Mouse (Mus musculus) hindbrain, embryonic 10.5 days (tissue): ENCODE measurements at regions not wholly inside any gene's neighbourhood (a gene's known extent, or its start where the extent isn't known, plus 50 kb on each side); places are given as distances from the start of the nearest gene placed in this dataset.

Experiments used
- DNase-seq: peaks from one replicate; pipeline ENCODE4 v3.0.0-alpha.2; 2017; ENCODE audit warnings: low spot score
- H3K27ac ChIP-seq: fragments of 300-500 bp; sonication (generic); 2 replicates; pipeline ENCODE4 v1.5.1; 2016; ENCODE audit warnings: mild to moderate bottlenecking, moderate library complexity
- H3K27me3 ChIP-seq: fragments of 300-500 bp; sonication (generic); 2 replicates; pipeline ENCODE4 v1.6.1; 2016; ENCODE audit warnings: mild to moderate bottlenecking; ENCODE audit not compliant: poor library complexity, insufficient read depth, severe bottlenecking
- H3K36me3 ChIP-seq: fragments of 300-500 bp; sonication (generic); 2 replicates; pipeline ENCODE4 v1.6.1; 2016; ENCODE audit warnings: mild to moderate bottlenecking, moderate library complexity
- H3K4me1 ChIP-seq: fragments of 300-500 bp; sonication (generic); replicated peaks from 2 replicates; pipeline ENCODE4 v1.6.1; 2016; ENCODE audit warnings: mild to moderate bottlenecking
- H3K4me3 ChIP-seq: fragments of 300-500 bp; sonication (generic); 2 replicates; pipeline ENCODE4 v1.5.1; 2016; ENCODE audit warnings: mild to moderate bottlenecking, moderate library complexity
- H3K9me3 ChIP-seq: fragments of 300-500 bp; sonication (generic); 2 replicates; pipeline ENCODE4 v1.6.1; 2016; ENCODE audit warnings: mild to moderate bottlenecking, moderate library complexity
- WGBS: fragments of 180-500 bp; shearing (Covaris S2); methylation state at CpG from one replicate; pipeline ENCODE4 v1.1.7; 2016; 5-methylcytosine and 5-hydroxymethylcytosine counted together

DNA sequence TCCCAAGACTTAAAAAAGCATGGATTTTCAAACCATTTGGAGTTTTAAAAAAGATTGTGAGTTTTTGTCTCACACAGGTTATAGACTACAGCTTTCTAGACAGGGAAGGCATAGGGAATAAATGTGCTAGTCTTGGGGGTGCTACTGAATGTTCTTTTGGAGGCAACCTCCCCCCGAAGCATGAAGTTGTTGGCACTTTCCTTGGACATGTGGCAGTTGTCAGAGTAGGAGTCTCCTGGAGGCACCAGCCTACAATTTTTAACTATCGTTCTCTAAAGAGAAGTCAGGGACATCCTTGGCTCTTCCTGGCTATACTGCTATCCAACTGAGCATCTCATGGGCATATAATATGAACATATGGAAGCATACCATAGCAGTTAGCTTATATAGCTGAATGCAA is 112.7 kb upstream of the Asb5 start:
- Histone ChIP-seq H3K36me3 (no peaks in the 10 kb centered on the region), H3K4me1 (no peaks in the 10 kb centered on the region), H3K4me3 (no peak overlapping the region), H3K27me3 (no peaks in the 10 kb centered on the region), H3K27ac (no peak overlapping the region), H3K9me3 (no peaks in the 10 kb centered on the region)
- no peak for DNase-seq
- 95% methylated on average over 2 of the region's 2 CpGs for WGBS

- no peaks in the 10 kb centered on the region for H3K9me3 ChIP-seq
- WGBS, result 90% methylated on average over 2 of the region's 2 CpGs
- no peaks in the 10 kb centered on the region for H3K4me1 ChIP-seq
- H3K27me3 ChIP-seq, result no peaks in the 10 kb centered on the region
- no peaks in the 10 kb centered on the region for H3K36me3 ChIP-seq
- H3K4me3 ChIP-seq, result no peak overlapping the region
- H3K27ac ChIP-seq, result no peak overlapping the region
- no peak for DNase-seq
Observed at GRCm38 (mm10) chr8:54418035-54418434, 111.3 kb upstream of the Asb5 start.

- Histone ChIP-seq H3K4me3 (no peak overlapping the region), H3K36me3 (no peaks in the 10 kb centered on the region), H3K9me3 (no peaks in the 10 kb centered on the region), H3K27ac (no peak overlapping the region), H3K4me1 (no peaks in the 10 kb centered on the region), H3K27me3 (no peaks in the 10 kb centered on the region)
- 86% methylated on average over 6 of the region's 6 CpGs for WGBS
- DNase-seq, result no peak
Observed at GRCm38 (mm10) chr8:54420339-54421098, 108.9 kb upstream of the Asb5 start.

DNA sequence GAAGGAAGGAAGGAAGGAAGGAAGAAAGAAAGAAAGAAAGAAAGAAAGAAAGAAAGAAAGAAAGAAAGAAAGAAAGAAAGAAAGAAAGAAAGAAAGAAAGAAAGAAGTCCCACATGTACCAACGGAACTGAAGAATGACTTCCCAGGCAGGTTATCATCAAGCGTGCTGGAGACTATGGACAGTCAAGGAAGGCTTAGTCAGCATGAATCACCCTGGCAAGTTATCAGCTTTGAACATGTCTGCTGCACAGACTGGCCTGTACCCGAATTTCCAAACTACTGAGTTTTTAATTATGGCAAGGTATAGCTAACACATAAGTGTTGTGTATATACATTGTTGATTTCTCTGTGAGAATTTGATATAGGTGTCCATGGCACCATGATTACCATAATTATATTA is 104.3 kb upstream of the Asb5 start:
- Histone ChIP-seq H3K27ac (no peak overlapping the region), H3K4me3 (no peak overlapping the region), H3K9me3 (no peaks in the 10 kb centered on the region), H3K27me3 (no peaks in the 10 kb centered on the region), H3K36me3 (no peaks in the 10 kb centered on the region), H3K4me1 (no peaks in the 10 kb centered on the region)
- no peak for DNase-seq
- 89% methylated on average over 3 of the region's 3 CpGs for WGBS

DNA sequence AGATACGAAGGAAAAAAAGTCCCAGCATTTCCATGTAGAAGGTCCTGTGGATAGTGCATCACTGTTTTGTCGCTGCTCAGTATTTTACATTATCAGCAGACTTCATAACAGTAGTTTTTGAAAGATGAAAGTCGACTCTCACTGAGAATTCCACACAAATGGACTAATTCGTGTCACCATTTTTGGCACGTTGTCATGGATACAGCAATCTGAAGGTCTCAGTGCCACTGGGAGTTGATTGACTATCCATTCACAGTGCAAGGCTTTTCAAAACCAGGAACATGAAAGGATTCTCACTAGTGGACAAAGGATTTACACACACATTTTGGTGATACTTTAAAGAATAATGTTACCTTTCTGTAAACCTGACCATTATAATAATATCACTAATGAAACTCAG is 93.7 kb upstream of the Asb5 start:
- Histone ChIP-seq H3K27ac (no peak overlapping the region), H3K4me3 (no peak overlapping the region), H3K9me3 (no peaks in the 10 kb centered on the region), H3K4me1 (no peaks in the 10 kb centered on the region), H3K36me3 (no peaks in the 10 kb centered on the region), H3K27me3 (no peaks in the 10 kb centered on the region)
- DNase-seq, result no peak
- 78% methylated on average over 5 of the region's 5 CpGs for WGBS

DNA sequence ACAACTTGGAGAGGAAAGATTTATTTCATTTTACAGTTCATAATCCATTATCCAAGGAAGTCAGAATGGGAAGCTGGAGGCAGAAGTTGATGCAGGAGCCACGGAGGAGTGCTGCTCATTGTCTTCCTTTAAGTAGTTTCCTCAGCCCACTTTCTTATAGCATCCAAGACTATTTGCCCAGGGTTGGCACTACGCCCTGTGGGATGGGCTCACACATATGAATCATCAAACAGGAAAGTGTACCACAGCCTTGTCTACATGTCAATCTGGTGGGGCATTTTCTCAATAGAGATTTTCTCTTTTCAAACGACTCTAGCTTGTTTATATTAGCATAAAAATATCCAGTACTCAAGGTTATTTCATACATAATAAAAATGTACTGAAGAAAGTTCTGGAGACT is 88.2 kb upstream of the Asb5 start:
- Histone ChIP-seq H3K9me3 (no peaks in the 10 kb centered on the region), H3K27me3 (no peaks in the 10 kb centered on the region), H3K4me1 (peaks cover 3% of the 10 kb centered on the region; the same call in 1 of the 2 replicates), H3K27ac (no peak overlapping the region), H3K4me3 (no peak overlapping the region), H3K36me3 (no peaks in the 10 kb centered on the region)
- no peak for DNase-seq
- WGBS, result 86% methylated on average over 3 of the region's 3 CpGs

DNA sequence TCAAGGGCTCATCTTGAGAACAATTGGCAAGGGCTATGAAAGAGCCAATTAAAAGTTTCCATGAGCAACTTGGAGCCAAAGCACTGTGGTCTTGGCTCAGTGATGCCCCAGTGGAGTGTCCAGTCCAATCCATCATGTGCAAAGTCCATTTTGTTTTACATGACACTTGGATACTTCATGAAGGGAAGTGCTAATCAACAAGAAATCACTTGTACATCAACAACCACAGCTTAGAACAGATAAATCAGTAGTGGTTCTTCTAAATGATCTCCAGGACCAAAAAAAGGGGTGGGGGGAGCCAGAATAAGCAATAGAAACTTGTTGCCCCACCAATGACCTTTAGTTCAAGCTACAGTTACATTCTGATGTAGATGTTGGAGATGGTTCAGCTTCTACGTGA is 87.0 kb upstream of the Asb5 start:
- Histone ChIP-seq H3K36me3 (no peaks in the 10 kb centered on the region), H3K27ac (no peak overlapping the region), H3K27me3 (no peaks in the 10 kb centered on the region), H3K4me3 (no peak overlapping the region), H3K4me1 (peaks cover 9% of the 10 kb centered on the region), H3K9me3 (no peaks in the 10 kb centered on the region)
- WGBS, result 84% methylated on average over 1 of the region's 1 CpGs
- DNase-seq, result no peak

DNA sequence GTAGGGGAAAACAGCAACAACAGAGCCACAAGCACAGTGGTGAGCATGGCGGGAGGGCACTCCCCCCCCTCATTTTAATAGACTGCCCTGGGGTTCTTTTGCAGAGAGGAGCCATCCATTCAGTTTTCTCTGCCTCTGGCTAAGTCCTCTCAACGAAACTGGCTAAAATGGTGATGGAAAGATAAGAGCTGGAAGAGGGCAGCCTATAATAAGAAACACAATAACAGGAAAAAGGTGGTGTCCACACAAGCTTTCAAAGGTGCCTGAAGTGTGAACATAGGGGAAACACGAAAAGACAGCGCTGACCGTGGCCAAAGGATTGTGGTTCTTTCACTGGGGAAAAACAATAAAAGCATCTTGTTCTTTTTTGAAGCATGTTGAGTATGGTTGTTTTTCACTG is 83.0 kb upstream of the Asb5 start:
- peaks cover 11% of the 10 kb centered on the region for H3K4me1 ChIP-seq
- H3K9me3 ChIP-seq, result no peaks in the 10 kb centered on the region
- H3K36me3 ChIP-seq, result no peaks in the 10 kb centered on the region
- H3K4me3 ChIP-seq, result no peak overlapping the region
- WGBS, result 18% methylated on average over 5 of the region's 5 CpGs
- no peak for DNase-seq
- no peak overlapping the region for H3K27ac ChIP-seq
- no peaks in the 10 kb centered on the region for H3K27me3 ChIP-seq

DNA sequence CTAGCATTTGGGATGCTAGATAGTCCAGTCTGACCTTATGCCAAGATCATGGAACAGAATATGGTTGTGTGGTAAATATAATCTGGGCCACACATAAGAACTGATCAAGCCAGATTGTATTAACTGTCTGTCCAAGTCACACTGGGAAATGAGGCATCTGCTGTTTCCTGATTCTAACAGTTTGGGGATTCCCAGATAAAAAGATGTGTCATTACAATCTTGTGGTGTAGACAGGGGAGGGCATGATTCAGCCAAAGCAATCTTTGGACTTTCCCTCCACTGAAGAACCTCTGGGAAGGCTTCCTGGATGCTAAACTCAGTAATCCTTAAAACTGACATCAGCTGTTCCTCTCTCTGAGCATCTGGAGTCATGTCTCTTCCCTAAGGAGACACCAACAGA is 79.6 kb upstream of the Asb5 start:
- DNase-seq, result no peak
- Histone ChIP-seq H3K4me1 (peaks cover 15% of the 10 kb centered on the region), H3K27ac (no peak overlapping the region), H3K36me3 (no peaks in the 10 kb centered on the region), H3K4me3 (no peak overlapping the region), H3K27me3 (no peaks in the 10 kb centered on the region), H3K9me3 (no peaks in the 10 kb centered on the region)

DNA sequence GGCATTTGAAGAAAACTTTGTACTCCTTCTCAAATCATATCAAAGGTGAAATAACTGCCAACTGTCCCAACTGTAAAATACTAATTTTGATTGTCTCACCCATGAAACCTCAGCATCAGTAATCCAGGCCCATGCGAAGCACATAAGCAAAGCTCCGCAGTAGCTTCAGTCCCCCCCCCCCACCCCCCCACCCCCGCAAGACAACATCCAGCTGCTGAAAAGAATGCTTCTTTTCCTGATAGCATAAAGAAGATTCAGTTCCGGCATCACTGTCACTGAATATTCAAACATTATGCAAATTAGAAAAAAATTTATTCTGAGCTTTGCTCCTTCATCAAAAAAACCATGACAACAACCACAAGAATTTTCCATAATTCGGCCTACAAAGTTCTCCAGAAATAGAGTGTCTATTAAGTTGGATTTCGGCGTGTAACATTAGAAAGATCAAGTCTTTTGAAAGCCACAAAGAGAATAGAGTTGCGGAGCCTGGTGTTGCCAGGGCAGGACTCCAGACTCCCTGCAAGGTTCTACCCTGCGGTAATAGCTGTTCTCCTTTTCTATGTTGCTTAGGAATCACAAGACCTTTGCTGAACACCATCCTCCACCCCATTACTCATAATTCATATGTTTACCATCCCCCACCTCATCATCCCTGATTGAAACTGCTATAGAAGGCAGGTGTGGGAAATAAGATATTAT is 77.9 kb upstream of the Asb5 start:
- Histone ChIP-seq H3K27me3 (no peaks in the 10 kb centered on the region), H3K36me3 (no peaks in the 10 kb centered on the region), H3K27ac (no peak overlapping the region), H3K4me3 (no peak overlapping the region), H3K4me1 (peaks cover 9% of the 10 kb centered on the region), H3K9me3 (no peaks in the 10 kb centered on the region)
- WGBS, result 64% methylated on average over 9 of the region's 9 CpGs
- no peak for DNase-seq

DNA sequence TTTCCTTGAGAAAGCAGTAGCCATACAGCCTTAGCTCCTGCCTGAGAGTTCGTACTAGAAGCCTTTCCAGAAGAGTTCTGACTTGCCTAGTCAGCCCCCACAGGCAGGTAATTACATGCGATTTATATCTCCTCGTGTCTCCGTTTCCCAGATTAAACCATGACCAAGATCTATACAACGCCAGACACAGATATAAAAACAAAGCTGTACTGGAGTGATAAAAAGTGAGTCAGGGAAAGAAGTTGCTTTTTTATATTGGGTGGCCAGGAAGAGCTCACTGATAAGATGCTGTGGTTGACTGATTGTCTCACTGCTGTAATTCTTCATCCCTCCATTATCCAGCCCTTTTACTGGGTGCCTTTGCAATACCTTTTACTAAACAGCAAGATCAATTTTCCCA is 64.4 kb upstream of the Asb5 start:
- H3K4me1 ChIP-seq, result no peaks in the 10 kb centered on the region
- no peak overlapping the region for H3K27ac ChIP-seq
- H3K27me3 ChIP-seq, result no peaks in the 10 kb centered on the region
- H3K36me3 ChIP-seq, result no peaks in the 10 kb centered on the region
- WGBS, result 82% methylated on average over 5 of the region's 5 CpGs
- no peak overlapping the region for H3K4me3 ChIP-seq
- H3K9me3 ChIP-seq, result no peaks in the 10 kb centered on the region
- no peak for DNase-seq

GRCm38 (mm10) chr8:54465458-54466102 is 63.8 kb upstream of the Asb5 start:
- no peaks in the 10 kb centered on the region for H3K4me1 ChIP-seq
- WGBS, result 86% methylated on average over 3 of the region's 3 CpGs
- DNase-seq, result no peak

More at GRCm38 (mm10) chr8:54465458-54466102, 63.8 kb upstream of the Asb5 start:
- no peak overlapping the region for H3K27ac ChIP-seq
- no peaks in the 10 kb centered on the region for H3K27me3 ChIP-seq
- H3K36me3 ChIP-seq, result no peaks in the 10 kb centered on the region
- no peak overlapping the region for H3K4me3 ChIP-seq
- no peaks in the 10 kb centered on the region for H3K9me3 ChIP-seq
